Mouse (Mus musculus): ENCODE data around the gene Kcp.

DNA sequence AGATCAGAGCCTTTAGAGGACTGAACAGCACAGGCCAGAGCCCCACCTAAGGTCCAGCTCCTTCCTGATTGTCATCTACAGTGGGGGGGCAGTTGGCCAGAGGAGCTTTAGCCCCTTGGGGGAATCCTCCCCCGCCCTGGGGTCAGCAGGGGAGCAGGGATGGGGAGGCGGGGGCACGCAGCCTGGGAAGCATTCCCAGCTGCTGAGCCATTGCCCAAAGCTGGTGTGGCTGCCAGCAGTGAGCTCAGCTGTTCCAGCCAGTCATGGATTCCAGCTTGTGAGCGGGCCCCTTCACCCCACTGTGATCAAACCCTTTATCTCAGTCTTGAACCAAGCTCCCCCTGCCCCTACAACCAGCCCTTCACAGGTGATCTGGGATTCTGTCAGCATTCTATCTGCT lies 68.5 kb downstream of the Kcp start:
- no peak for TF ChIP-seq MAFK (IDR thresholded peaks at IDR 0.05; ENCODE audit: insufficient read depth, low read depth, low read length)
- TF ChIP-seq ZC3H11A (IDR thresholded peaks at IDR 0.05; ENCODE audit: borderline replicate concordance, low read depth, low read length): no peak
- TF ChIP-seq ZNF384 (IDR thresholded peaks at IDR 0.05; ENCODE audit: low read depth, low read length): no peak
- no peak for TF ChIP-seq CHD2 (IDR thresholded peaks at IDR 0.05; ENCODE audit: low read depth, low read length)
- TF ChIP-seq HCFC1 (IDR thresholded peaks at IDR 0.05; ENCODE audit: borderline replicate concordance, insufficient read depth, low read length): no peak
